Mouse (Mus musculus) ovary, postnatal 36 days (tissue): ENCODE data around the gene Gm10974.

Experiments
- DNase-seq: peaks from one replicate; pipeline ENCODE4 v3.0.0; 2022; ENCODE audit warnings: low spot score, mixed read lengths

Gene Gm10974

GRCm38 (mm10) chr7:66405951-66406721, 40.4 kb downstream of the Gm10974 start:
- DNase-seq: peak; percentile 54

GRCm38 (mm10) chr7:66406971-66407370, 41.3 kb downstream of the Gm10974 start:
- DNase-seq: peak; percentile 31

GRCm38 (mm10) chr7:66409433-66409832, 43.7 kb downstream of the Gm10974 start:
- no peak for DNase-seq

- no peak for DNase-seq
These were observed 47.4 kb downstream of the Gm10974 start for GRCm38 (mm10) chr7:66413093-66413492.

GRCm38 (mm10) chr7:66416829-66417228, 51.1 kb downstream of the Gm10974 start:
- DNase-seq: no peak

DNA sequence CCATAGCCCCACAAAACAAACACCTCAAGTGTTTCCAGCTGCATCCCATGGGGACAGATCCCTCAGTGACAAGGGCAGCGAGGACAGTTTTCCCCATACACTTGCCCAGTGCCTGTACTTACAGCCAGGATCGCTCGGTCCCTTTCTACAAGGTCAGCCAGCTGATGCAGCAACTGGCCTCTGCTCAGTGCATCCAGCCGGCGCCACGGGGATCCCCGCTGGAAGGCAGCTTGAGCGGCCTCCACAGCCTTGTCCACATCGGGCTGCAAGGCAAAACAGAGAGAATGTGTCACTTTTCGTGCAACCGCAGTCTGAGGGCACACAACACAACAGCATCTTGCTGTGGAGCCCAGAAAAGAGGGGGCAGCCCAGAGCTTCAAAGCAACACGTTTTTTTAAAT, 53.3 kb downstream of the Gm10974 start:
- DNase-seq: peak; percentile 51

GRCm38 (mm10) chr7:66421903-66422302, 56.2 kb downstream of the Gm10974 start:
- no peak for DNase-seq

GRCm38 (mm10) chr7:66427053-66427436, 61.3 kb downstream of the Gm10974 start:
- DNase-seq: no peak

- DNase-seq: peak; percentile 61
These were observed 61.9 kb downstream of the Gm10974 start, which contains the start of gene Aldh1a3 for GRCm38 (mm10) chr7:66427437-66428161. Gene Aldh1a3, minus strand, starts transcription at chr7:66427517.

GRCm38 (mm10) chr7:66434453-66434935, 68.8 kb downstream of the Gm10974 start:
- DNase-seq: peak; percentile 52
